Mouse (Mus musculus) heart, embryonic 11.5 days (tissue): Measurements from ENCODE around the gene Stac2. TPM values are rescaled to one million over a fixed set of nuclear protein-coding genes. Genes with fewer than 3 reads are reported as not detected.

Experiments
- microRNA-seq: library from miRNA; unstranded; fragments of <30 nt; microRNA quantifications from one replicate; pipeline ENCODE4, GENCODE M21; 2016; ENCODE audit warnings: borderline number of aligned reads
- polyA plus RNA-seq: library from polyadenylated mRNA; unstranded; fragments of >200 nt; fragmentation: Nextera tagmentation; extraction: Ambion mirVana; gene quantifications from 2 replicates; pipeline ENCODE4 v1.2.1, GENCODE M21; 2014

Stac2 gene
- polyA plus RNA-seq, 1 experiment from 2014 or later: 0.26 TPM

Small RNA genes within 50 kb of the gene (microRNA-seq; reads per million reads assigned to microRNA genes)
- not detected for gene Gm27597

Other genes starting within 250 kb of the Stac2 start
- gene B230217C12Rik, start 212.7 kb downstream of the Stac2 start, polyA plus RNA-seq: 8.2 and 8.3 TPM in 2 replicates
- gene Fbxo47, start 169.3 kb downstream of the Stac2 start, polyA plus RNA-seq: 0.66 and 1.3 TPM in 2 replicates
- 0.14 TPM in 1 of 2 replicates, not detected in the other for gene Plxdc1, start 67.0 kb downstream of the Stac2 start, polyA plus RNA-seq
- gene Arl5c, start 57.3 kb downstream of the Stac2 start, polyA plus RNA-seq: 7.2 and 8.0 TPM in 2 replicates
- gene Cacnb1, start 30.4 kb downstream of the Stac2 start, polyA plus RNA-seq: 5.0 and 6.1 TPM in 2 replicates
- 855 and 888 TPM in 2 replicates for gene Rpl19, start 26.8 kb downstream of the Stac2 start, polyA plus RNA-seq
- 12.9 and 15.5 TPM in 2 replicates for gene Fbxl20, start 96.9 kb upstream of the Stac2 start, polyA plus RNA-seq
- gene Med1, start 139.8 kb upstream of the Stac2 start, polyA plus RNA-seq: 40.7 and 46.9 TPM in 2 replicates
- 8.3 and 11.4 TPM in 2 replicates for gene Cdk12, start 149.6 kb upstream of the Stac2 start, polyA plus RNA-seq